Mouse (Mus musculus) kidney, postnatal 0 days (tissue): ENCODE data around the gene Gabrb2. TPM values are rescaled to one million over a fixed set of nuclear protein-coding genes. Genes with fewer than 3 reads are reported as not detected.

Source experiments
- ATAC-seq: fragments of 200-750 bp; cut with Nextera tagmentation; replicated peaks from 2 replicates; pipeline ENCODE4 v1.8.0; 2017; ENCODE audit warnings: low read depth, moderate number of reproducible peaks, moderate TSS enrichment, moderate library complexity; ENCODE audit not compliant: low FRiP score
- DNase-seq: peaks from one replicate; pipeline ENCODE4 v3.0.0-alpha.2; 2016; ENCODE audit warnings: low spot score
- H3K27ac ChIP-seq: fragments of 300-500 bp; sonication (generic); 2 replicates; pipeline ENCODE4 v1.5.1; 2014; ENCODE audit warnings: mild to moderate bottlenecking
- H3K27me3 ChIP-seq: fragments of 300-500 bp; sonication (generic); 2 replicates; pipeline ENCODE4 v1.6.1; 2014; ENCODE audit warnings: low read length, mixed read lengths; ENCODE audit not compliant: insufficient read depth
- H3K36me3 ChIP-seq: fragments of 300-500 bp; sonication (generic); 2 replicates; pipeline ENCODE4 v1.6.1; 2014; ENCODE audit warnings: low read length, mixed read lengths; ENCODE audit not compliant: insufficient read depth
- H3K4me1 ChIP-seq: fragments of 300-500 bp; sonication (generic); replicated peaks from 2 replicates; pipeline ENCODE4 v1.6.1; 2014; ENCODE audit warnings: antibody characterized with exemption, low read length, mixed read lengths; ENCODE audit not compliant: insufficient read depth
- H3K4me2 ChIP-seq: fragments of 300-500 bp; sonication (generic); 2 replicates; pipeline ENCODE4 v1.6.1; 2014; ENCODE audit warnings: mild to moderate bottlenecking, low read length, moderate library complexity, mixed read lengths
- H3K4me3 ChIP-seq: fragments of 300-500 bp; sonication (generic); replicated peaks from 2 replicates; pipeline ENCODE4 v1.5.1; 2014; ENCODE audit warnings: low read depth, low read length
- H3K9ac ChIP-seq: fragments of 300-500 bp; sonication (generic); 2 replicates; pipeline ENCODE4 v1.6.1; 2014; ENCODE audit warnings: low read depth, low read length
- H3K9me3 ChIP-seq: fragments of 300-500 bp; sonication (generic); replicated peaks from 2 replicates; pipeline ENCODE4 v1.6.1; 2016; ENCODE audit warnings: low read length, inconsistent platforms, mixed read lengths
- CTCF ChIP-seq: IDR thresholded peaks from 2 replicates; pipeline ENCODE4 v1.5.1; 2016; ENCODE audit warnings: antibody characterized with exemption, low read depth, mild to moderate bottlenecking, moderate library complexity
- WGBS: fragments of 180-500 bp; shearing (Covaris S2); extraction: QIAGEN DNeasy Blood & Tissue Kit; methylation state at CpG from one replicate; pipeline ENCODE4 v1.1.7; 2014; 5-methylcytosine and 5-hydroxymethylcytosine counted together
- polyA plus RNA-seq: library from polyadenylated mRNA; unstranded; fragments of >200 nt; fragmentation: Nextera tagmentation; extraction: Ambion mirVana; gene quantifications from 2 replicates; pipeline ENCODE4 v1.2.1, GENCODE M21; 2015

Gene Gabrb2
- polyA plus RNA-seq, 1 experiment from 2014 or later: 0.37 TPM

DNA sequence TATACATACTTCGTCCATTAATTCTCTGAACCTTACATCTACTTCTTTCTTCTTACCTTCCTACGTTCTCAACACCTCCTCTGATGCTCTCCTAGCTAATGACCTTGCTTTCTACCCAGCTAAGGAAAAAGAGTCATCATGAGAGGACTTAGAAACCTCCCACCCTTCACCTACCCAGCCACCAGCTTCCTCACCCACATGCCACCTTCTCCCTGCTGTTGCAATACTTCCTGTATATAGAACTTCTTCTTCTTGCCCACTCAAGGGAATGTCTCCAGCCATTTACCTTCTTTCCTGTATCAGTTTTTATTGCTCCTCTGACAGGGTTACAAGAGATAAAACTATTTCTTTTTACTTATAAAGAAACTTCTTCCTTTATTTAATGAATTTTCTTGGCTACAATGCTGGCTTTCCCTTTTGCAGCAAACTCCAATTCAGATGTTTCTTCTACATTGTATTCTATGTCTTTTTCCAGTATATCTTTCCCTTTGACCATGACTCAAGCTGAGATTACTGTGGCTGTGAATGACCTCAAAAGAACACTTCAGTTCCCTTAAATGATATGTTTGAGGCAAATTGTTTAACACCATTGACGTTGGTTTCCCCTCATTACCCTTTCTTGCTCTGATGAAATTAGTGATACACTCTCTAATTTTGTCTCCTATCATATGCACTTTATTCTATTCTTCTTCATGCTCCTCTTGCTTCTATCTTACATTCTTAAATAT lies 155.8 kb downstream of the Gabrb2 start:
- 78% methylated on average over 3 of the region's 3 CpGs for WGBS
- no peak for ATAC-seq

DNA sequence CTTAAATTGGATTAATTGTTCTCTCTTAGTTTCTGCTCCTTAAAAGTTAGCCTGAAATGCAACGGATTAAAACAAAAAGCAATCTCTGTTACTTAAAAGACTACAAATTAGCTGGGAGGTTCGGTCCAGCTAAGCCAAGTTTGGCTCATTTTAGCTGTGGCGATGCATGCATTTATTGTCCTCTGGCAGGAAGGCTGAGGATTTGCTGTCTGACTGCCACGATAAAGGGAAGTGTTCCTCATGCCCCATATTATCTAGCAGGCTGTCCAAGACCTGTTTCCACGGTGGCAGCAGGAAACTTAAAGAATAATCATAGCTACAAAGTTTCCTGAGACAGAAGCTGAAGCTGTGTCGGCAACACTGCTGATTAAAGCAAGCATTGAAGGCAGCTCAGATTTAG lies 160.2 kb downstream of the Gabrb2 start:
- H3K4me2 ChIP-seq: no peak overlapping the region
- ATAC-seq (no peak), DNase-seq (no peak)
- WGBS: 67% methylated on average over 6 of the region's 6 CpGs
- no peak overlapping the region for H3K9ac ChIP-seq
- H3K4me3 ChIP-seq: no peak overlapping the region
- H3K36me3 ChIP-seq: no peaks in the 10 kb centered on the region
- no peaks in the 10 kb centered on the region for H3K4me1 ChIP-seq
- H3K9me3 ChIP-seq: no peaks in the 10 kb centered on the region
- no peaks in the 10 kb centered on the region for H3K27me3 ChIP-seq
- H3K27ac ChIP-seq: no peak overlapping the region
- TF ChIP-seq CTCF: no peak

More for the DNA sequence above, 155.8 kb downstream of the Gabrb2 start:
- Histone ChIP-seq H3K9ac (no peak overlapping the region), H3K27ac (no peak overlapping the region), H3K4me1 (no peaks in the 10 kb centered on the region), H3K9me3 (no peaks in the 10 kb centered on the region), H3K4me2 (no peak overlapping the region), H3K36me3 (no peaks in the 10 kb centered on the region), H3K27me3 (no peaks in the 10 kb centered on the region), H3K4me3 (no peak overlapping the region)
- no peak for TF ChIP-seq CTCF
- no peak for DNase-seq

DNA sequence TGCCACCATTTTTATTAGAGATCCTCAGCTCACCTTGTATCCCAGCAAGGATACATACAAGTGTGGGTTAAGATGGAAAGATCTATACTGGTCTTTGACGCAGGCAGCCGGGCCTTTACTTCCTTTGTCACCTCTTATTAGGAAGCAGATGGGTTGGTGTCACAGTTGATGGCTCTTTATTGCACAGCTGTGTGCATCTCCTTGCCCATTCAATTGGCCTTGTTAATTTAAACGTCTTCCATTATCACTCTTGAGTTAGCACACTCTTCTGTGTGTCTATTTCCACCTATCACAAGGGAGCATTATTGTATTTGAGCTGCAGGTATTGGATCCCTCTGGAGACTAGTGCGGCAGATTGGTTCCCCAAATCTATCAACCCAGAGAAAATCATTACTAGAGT lies 161.6 kb downstream of the Gabrb2 start:
- no peak overlapping the region for H3K4me3 ChIP-seq
- DNase-seq (no peak), ATAC-seq (no peak)
- no peak for TF ChIP-seq CTCF
- H3K4me1 ChIP-seq: no peaks in the 10 kb centered on the region
- H3K4me2 ChIP-seq: no peak overlapping the region
- no peak overlapping the region for H3K27ac ChIP-seq
- no peaks in the 10 kb centered on the region for H3K36me3 ChIP-seq
- 40% methylated on average over 4 of the region's 4 CpGs for WGBS
- no peak overlapping the region for H3K9ac ChIP-seq
- no peaks in the 10 kb centered on the region for H3K9me3 ChIP-seq
- H3K27me3 ChIP-seq: no peaks in the 10 kb centered on the region

DNA sequence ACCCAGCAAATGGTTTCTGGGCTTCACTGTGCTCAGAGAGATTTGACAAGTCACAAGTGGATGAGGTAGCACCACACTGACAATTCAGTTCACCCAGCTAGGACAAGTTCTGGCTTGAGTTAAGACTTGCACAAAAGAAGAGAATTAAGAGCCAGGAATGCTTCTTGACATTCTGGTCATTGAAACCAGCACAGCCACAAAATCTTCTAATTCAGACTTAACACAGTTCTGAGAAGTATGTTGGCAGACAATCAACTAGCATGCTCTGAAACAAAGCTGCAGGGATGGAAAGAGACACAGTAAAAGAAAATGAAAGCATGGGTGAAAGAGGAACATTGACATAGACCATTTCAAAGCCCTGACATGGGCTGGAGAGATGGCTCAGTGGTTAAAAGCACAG lies 162.2 kb downstream of the Gabrb2 start:
- H3K27me3 ChIP-seq: no peaks in the 10 kb centered on the region
- no peak overlapping the region for H3K4me3 ChIP-seq
- no peak for DNase-seq
- no peaks in the 10 kb centered on the region for H3K4me1 ChIP-seq
- no peak overlapping the region for H3K4me2 ChIP-seq
- H3K9ac ChIP-seq: no peak overlapping the region
- no peak for TF ChIP-seq CTCF
- H3K27ac ChIP-seq: no peak overlapping the region
- ATAC-seq: no peak
- no peaks in the 10 kb centered on the region for H3K36me3 ChIP-seq
- H3K9me3 ChIP-seq: no peaks in the 10 kb centered on the region

DNA sequence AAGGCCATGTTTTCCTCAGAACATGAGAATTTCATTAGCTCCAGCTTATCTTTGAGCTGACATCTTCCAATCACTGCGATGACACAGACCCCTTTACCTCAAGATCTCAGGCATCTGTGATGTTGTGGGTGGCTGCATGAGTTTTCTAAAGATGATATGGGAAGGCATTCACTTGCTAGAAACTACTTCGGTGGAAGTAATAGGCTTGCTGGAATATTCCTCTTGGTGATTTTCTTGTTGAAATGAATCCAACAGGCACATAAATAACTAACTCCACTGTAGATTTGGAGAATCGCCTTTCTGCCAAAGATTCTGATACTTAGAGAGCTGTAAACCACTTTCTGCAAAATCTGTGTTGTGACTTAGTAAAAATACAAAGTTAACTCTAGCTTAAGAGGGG lies 172.9 kb downstream of the Gabrb2 start:
- TF ChIP-seq CTCF: no peak
- Histone ChIP-seq H3K9me3 (no peaks in the 10 kb centered on the region), H3K27me3 (no peaks in the 10 kb centered on the region), H3K36me3 (no peaks in the 10 kb centered on the region), H3K9ac (no peak overlapping the region), H3K4me1 (no peaks in the 10 kb centered on the region), H3K4me2 (no peak overlapping the region), H3K4me3 (no peak overlapping the region), H3K27ac (no peak overlapping the region)
- WGBS: 67% methylated on average over 3 of the region's 3 CpGs
- DNase-seq (no peak), ATAC-seq (no peak)

DNA sequence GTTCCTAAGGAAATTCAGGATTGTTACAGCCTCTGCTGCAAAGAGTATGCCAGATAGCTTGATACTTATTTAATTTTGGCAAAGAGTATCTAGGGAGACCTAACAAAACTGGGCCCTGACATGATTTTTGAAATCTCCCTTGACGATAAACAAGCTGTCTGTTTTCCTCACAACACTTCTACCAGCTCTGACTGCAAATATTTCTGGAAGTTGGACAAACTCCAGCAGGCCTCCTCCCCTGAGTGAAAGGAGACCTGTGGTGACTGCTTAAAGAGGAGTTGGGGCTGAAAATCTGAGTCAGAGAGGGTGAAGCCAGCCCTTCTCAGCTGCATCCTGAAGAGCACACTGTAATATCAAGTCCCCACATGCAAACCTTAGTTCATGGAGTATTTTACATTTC lies 186.7 kb downstream of the Gabrb2 start:
- ATAC-seq: no peak

DNA sequence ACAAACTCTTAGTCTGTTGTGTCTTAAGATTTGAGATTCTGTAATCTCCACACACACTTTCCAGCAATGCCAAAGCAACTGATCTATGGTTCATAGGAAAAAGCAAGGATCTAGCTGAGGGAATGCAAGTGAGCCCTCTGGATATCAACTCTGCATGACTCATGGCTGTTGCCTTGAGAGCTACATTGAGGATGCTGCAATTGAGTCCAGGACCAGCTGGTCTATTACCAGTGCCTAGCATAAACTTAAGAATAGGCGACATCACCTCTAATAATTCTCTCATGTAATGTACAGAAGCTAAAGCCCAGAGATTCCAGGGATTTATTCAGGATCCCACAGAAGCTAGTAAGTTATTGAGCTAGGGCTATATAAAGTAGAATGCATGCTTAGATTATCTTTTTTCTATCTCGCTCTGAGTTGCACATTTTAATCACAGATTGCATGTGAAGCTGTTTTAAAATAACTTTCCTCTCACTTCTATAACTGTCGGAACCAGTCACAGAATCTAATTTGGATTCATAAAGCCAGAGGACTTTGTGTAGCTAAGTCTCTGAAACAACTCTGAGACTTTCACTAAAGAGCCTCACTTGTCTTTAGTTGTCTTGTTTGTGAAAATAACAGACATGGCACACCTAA lies 189.7 kb downstream of the Gabrb2 start:
- DNase-seq: no peak
- Histone ChIP-seq H3K9ac (no peak overlapping the region), H3K4me2 (no peak overlapping the region), H3K9me3 (no peaks in the 10 kb centered on the region), H3K4me1 (no peaks in the 10 kb centered on the region), H3K27ac (no peak overlapping the region), H3K36me3 (no peaks in the 10 kb centered on the region), H3K4me3 (no peak overlapping the region), H3K27me3 (no peaks in the 10 kb centered on the region)
- TF ChIP-seq CTCF: no peak
- no peak for ATAC-seq
- WGBS: 89% methylated on average over 3 of the region's 3 CpGs

More for the DNA sequence above, 186.7 kb downstream of the Gabrb2 start:
- H3K9ac ChIP-seq: no peak overlapping the region
- no peaks in the 10 kb centered on the region for H3K27me3 ChIP-seq
- no peak for TF ChIP-seq CTCF
- H3K4me3 ChIP-seq: no peak overlapping the region
- no peaks in the 10 kb centered on the region for H3K4me1 ChIP-seq
- H3K9me3 ChIP-seq: no peaks in the 10 kb centered on the region
- no peak overlapping the region for H3K27ac ChIP-seq
- no peak overlapping the region for H3K4me2 ChIP-seq
- no peak for DNase-seq
- no peaks in the 10 kb centered on the region for H3K36me3 ChIP-seq
- WGBS: 36% methylated on average over 1 of the region's 1 CpGs
